Mouse (Mus musculus): ENCODE measurements around the gene Dlg5. TPM values are rescaled to one million over a fixed set of nuclear protein-coding genes. Genes with fewer than 3 reads are reported as not detected.

The Dlg5 gene
- total RNA-seq, 2 experiments from 2014 or later = 24.8 to 42.8 TPM

GRCm38 (mm10) chr14:24240831-24241230 lies 4.9 kb downstream of the Dlg5 start:
- no peak for DNase-seq (ENCODE audit: low spot score in 2 of 2)
- intact Hi-C loops (cut with DNase I) = loop anchor here (5.0 kb wide), 1 partner anchor 44 kb away; no protein-coding TSS in a partner anchor

- intact Hi-C loops (cut with DNase I) = loop anchor here (5.0 kb wide), 1 partner anchor 42 kb away; no protein-coding TSS in a partner anchor
- no peak for DNase-seq (ENCODE audit: low spot score in 2 of 2)
These were observed 6.1 kb downstream of the Dlg5 start for GRCm38 (mm10) chr14:24239651-24240050.

GRCm38 (mm10) chr14:24235954-24236353 lies 9.8 kb downstream of the Dlg5 start:
- DNase-seq (ENCODE audit: low spot score in 2 of 2) = no peak
- intact Hi-C loops (cut with DNase I) = no loop called here

- intact Hi-C loops (cut with DNase I) = no loop called here
- no peak for DNase-seq (ENCODE audit: low spot score in 2 of 2)
These were observed 11.3 kb downstream of the Dlg5 start for GRCm38 (mm10) chr14:24234411-24234810.

GRCm38 (mm10) chr14:24232641-24233633 lies 12.8 kb downstream of the Dlg5 start:
- peak in 1 of 2 experiments; percentile 27 for DNase-seq (ENCODE audit: low spot score in 2 of 2)
- intact Hi-C loops (cut with DNase I) = no loop called here

GRCm38 (mm10) chr14:24228549-24228948 lies 17.2 kb downstream of the Dlg5 start:
- intact Hi-C loops (cut with DNase I) = no loop called here
- no peak for DNase-seq (ENCODE audit: low spot score in 2 of 2)

- no peak for DNase-seq (ENCODE audit: low spot score in 2 of 2)
- intact Hi-C loops (cut with DNase I) = no loop called here
These were observed 18.7 kb downstream of the Dlg5 start for GRCm38 (mm10) chr14:24227015-24227414.

- DNase-seq (ENCODE audit: low spot score in 2 of 2) = no peak
- intact Hi-C loops (cut with DNase I) = no loop called here
These were observed 19.4 kb downstream of the Dlg5 start for GRCm38 (mm10) chr14:24226344-24226743.

- intact Hi-C loops (cut with DNase I) = no loop called here
- no peak for DNase-seq (ENCODE audit: low spot score in 2 of 2)
These were observed 23.0 kb downstream of the Dlg5 start for GRCm38 (mm10) chr14:24222759-24223158.

GRCm38 (mm10) chr14:24222273-24222672 lies 23.4 kb downstream of the Dlg5 start:
- intact Hi-C loops (cut with DNase I) = no loop called here
- no peak for DNase-seq (ENCODE audit: low spot score in 2 of 2)

GRCm38 (mm10) chr14:24217362-24217722 lies 28.4 kb downstream of the Dlg5 start:
- intact Hi-C loops (cut with DNase I) = no loop called here
- DNase-seq (ENCODE audit: low spot score in 2 of 2) = no peak

GRCm38 (mm10) chr14:24216678-24217361 lies 28.9 kb downstream of the Dlg5 start:
- DNase-seq (ENCODE audit: low spot score in 2 of 2) = no peak
- intact Hi-C loops (cut with DNase I) = no loop called here

- intact Hi-C loops (cut with DNase I) = no loop called here
- no peak for DNase-seq (ENCODE audit: low spot score in 2 of 2)
These were observed 29.7 kb downstream of the Dlg5 start for GRCm38 (mm10) chr14:24216064-24216463.

- no peak for DNase-seq (ENCODE audit: low spot score in 2 of 2)
- intact Hi-C loops (cut with DNase I) = no loop called here
These were observed 31.3 kb downstream of the Dlg5 start for GRCm38 (mm10) chr14:24214436-24214835.

GRCm38 (mm10) chr14:24213336-24213735 lies 32.4 kb downstream of the Dlg5 start:
- no peak for DNase-seq (ENCODE audit: low spot score in 2 of 2)
- intact Hi-C loops (cut with DNase I) = no loop called here

GRCm38 (mm10) chr14:24212861-24213260 lies 32.9 kb downstream of the Dlg5 start:
- DNase-seq (ENCODE audit: low spot score in 2 of 2) = no peak
- intact Hi-C loops (cut with DNase I) = no loop called here

- no peak for DNase-seq (ENCODE audit: low spot score in 2 of 2)
- intact Hi-C loops (cut with DNase I) = no loop called here
These were observed 38.4 kb downstream of the Dlg5 start for GRCm38 (mm10) chr14:24207360-24207752.

GRCm38 (mm10) chr14:24206736-24207359 lies 38.9 kb downstream of the Dlg5 start:
- no peak for DNase-seq (ENCODE audit: low spot score in 2 of 2)
- intact Hi-C loops (cut with DNase I) = no loop called here

GRCm38 (mm10) chr14:24206314-24206713 lies 39.4 kb downstream of the Dlg5 start:
- DNase-seq (ENCODE audit: low spot score in 2 of 2) = no peak
- intact Hi-C loops (cut with DNase I) = no loop called here

GRCm38 (mm10) chr14:24205281-24205871 lies 40.3 kb downstream of the Dlg5 start:
- peak; percentile 68 to 69 for DNase-seq (ENCODE audit: low spot score in 2 of 2)
- intact Hi-C loops (cut with DNase I) = no loop called here

All from left cerebral cortex, postnatal 36 days (tissue).